Mouse (Mus musculus): ENCODE measurements around the gene 4933405O20Rik. TPM values are rescaled to one million over a fixed set of nuclear protein-coding genes. Genes with fewer than 3 reads are reported as not detected.

4933405O20Rik gene
- polyA plus RNA-seq (2015; fragmentation: Illumina TruSeq; extraction: RNeasy Lipid Tissue Mini Kit (QIAGEN cat#74804); ENCODE audit: low read depth, low replicate concordance) = not detected

GRCm38 (mm10) chr7:50598890-50599289, at the start of gene 4933405O20Rik:
4933405O20Rik (plus strand) TSS chr7:50599190.

